Mouse (Mus musculus): Measurements from ENCODE around the gene Rgs13.
"Not testable (repeated sequence)": the region's sequence is repeated elsewhere in the genome, so short reads cannot be mapped to it uniquely, and the experiment has no call there.

Gene Rgs13

DNA sequence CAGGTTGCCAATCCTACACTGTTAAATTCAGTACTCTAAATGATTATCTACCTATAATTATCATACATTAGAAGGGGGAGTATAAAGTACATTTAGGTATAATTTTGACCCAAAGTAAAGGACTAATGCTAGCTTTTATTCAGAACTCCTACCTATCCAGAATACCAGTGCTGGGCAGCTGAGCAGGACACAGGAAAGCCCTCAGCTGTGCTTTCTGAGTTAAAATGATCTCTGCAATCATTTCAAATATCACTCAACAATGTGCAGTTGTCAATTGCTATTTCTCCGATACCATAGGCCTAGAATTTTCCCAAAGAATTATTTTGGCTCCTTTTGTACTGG, 25.0 kb downstream of the Rgs13 start:
- DNase-seq (ENCODE audit: low spot score): no peak

DNA sequence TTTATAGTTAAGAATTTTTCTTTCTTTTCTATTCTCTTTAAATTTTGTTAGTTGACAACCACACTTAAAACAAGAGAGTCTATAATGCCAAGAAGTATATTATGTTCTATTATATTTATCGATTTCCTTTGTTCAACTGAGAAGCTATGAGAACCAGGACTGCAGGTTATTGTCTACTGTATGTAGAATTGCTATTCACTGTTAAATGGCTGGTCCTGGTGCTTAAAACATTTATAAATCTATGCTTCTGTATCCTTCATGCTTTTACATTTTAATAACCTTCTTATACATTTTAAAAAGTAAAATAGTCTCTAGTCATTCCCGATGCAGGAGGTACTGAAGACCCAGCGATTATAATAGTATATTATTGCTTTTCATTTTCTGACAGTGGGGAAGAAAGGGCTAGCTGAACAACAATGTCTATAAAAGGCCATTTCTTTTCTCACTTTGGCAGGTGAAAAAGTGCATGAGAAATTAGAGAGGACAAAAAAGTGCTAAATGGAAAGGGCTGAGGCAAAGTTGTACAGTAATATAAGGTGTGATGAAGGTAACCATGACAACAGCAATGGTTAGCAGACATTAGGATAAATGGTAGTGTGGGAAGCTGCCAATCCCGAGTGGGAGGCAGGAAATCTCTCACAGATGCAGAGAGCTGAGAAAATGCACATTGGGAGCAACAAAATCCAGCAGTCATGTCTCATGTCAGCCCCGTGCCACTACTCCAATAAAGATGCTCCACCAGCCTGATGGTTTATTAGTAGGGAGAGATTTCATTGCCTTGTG, 25.6 kb downstream of the Rgs13 start:
- DNase-seq (ENCODE audit: low spot score): no peak

DNA sequence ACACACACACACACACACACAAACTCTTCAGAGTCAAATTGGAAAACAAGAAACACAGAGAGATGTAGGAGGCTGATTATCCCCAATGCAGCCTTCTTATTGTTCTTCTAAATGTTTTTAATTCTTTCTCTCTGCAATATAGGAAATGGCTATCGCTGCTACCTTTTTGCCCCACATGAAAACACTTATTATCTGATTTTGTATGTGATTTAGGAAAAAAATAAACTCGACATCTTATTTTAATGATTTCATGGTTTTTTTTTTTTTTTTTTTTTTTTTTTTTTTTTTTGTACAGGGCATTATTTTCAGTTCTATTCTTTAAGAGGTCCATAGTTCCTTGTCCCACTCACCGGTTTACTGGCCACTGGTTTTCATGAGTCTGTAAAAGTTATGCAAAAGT, 27.2 kb downstream of the Rgs13 start:
- DNase-seq (ENCODE audit: low spot score): no peak

DNA sequence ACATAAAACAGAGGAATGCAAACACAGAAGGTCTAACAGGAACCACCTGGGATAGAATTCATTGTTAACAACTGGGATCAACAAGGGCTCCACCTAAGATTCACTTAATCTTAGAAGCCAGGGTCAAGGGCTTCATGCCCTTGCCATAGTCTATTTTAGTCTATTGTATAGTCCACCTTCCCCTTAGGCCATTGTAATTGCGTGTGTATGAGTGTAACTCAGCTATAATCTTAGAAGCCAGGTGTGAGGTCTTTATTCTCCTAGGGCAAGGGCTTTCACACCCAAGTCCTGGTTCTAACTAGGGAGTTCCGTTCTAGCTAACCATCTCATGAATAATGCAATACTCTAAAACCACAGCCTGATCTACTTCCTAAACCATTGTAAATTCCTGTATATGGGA, 35.8 kb downstream of the Rgs13 start:
- not testable (repeated sequence) for DNase-seq (ENCODE audit: low spot score)

DNA sequence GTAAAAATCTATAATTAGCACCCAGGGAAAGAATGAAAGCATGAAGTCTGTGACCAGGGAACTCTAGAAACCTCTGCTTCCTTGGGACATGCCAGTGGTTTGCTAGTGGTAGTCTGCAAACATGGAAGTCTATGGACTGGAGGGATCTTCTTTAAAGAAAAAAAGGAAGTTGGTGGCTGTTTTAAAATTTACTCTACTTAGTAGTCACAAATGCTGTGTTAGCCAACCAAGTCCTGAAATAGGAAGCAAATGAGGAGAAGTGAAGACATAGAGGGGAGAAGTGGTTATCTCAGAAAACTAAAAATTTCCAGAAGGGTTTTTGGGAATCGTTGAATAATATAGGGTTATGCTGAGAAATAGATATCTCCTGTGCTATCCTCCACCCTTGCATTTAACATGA, 37.3 kb downstream of the Rgs13 start:
- no peak for DNase-seq (ENCODE audit: low spot score)

DNA sequence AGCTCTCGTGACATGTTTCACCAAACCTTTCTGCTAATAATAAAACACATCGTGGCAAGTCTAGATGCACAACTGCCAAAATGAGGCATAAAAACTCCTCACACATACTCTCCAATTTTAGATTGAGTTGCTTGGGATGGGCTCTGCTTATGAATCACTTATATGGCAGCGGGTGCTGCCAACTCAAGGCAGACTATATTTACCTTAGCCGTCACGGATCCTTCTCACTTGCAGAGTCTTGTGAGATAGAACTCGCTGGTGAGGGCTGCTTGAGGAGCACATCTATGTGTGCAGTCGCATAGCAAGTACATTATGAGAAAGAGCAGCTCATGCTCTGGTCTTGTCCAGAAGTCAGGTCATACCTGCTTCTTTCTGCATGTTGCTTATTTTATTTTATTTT, 49.2 kb downstream of the Rgs13 start:
- DNase-seq (ENCODE audit: low spot score): no peak

DNA sequence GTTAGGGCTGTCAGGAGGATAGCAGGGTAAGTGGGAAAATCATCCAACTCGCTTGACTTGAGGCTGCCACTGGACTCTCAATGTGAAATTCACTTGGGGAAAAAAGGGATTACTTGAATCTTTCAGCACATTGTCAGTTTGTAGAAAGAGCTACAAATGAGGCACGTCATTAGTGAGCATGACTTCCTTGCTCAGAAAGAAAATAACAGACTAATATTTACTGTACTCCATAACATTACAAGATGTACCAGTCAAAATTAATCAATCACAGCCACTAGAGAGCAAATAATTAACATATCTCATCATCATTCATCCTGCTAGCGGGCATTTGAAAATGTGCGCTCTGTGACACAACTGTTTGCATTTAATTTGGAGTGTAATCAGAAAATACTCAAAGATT, 57.1 kb downstream of the Rgs13 start:
- no peak for DNase-seq (ENCODE audit: low spot score)

DNA sequence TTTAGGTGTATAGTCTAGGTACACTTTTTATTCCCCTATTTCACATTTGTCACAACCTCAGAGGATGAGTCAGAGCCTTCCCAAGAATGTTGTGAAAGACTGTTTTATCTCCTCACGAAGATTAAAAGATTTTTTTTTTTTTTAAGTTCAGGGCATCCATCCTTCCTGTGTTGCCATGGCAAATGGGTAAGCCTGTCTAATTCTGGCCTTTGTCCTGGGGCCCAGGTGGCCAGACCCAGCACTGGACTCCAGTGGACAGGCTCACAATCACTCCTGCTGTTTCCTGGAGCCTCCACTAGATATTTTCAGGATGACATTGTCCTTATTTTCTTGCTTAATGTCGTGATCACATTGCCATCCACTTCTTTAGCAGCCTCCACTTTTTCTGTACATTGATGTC, 57.7 kb downstream of the Rgs13 start:
- DNase-seq (ENCODE audit: low spot score): no peak

DNA sequence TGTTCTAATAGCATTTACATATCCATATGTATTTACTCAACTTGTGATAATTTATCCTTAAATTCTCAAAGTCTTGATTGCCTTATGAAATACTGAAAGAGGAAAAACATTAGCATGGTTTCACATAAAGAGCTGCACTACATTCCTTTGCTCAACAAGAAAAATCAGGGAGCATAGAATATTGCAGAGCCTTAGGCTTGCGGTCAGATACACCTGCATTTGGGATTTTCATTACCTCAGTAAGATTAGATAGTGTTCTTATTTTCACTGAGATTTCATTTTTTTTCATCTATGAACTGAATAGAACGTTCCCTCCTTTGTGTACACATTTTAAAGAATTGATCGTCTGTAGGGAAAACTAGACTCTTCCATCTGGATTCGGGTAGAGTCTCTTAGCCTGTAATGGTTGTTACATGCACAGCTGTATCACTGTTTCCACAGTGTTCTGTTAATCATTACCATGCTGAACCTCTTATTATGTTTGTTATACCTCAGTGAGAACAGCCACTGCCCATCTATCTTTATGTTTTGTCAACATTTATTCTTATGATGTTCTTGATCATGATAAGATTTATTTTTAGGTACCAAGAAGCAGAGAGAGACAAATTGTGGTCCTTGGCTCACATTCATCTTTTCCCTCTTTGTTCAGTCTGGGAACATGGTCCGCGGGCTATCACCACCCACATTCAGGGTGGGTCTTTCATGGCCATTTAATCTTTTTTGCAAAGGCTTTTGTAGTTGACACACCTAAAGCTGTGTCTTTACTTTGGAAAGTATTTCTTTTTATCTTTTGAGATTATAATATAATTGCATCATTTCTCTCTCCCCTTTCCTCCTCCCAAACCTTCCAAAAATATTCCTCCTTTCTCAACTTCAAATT, 61.1 kb downstream of the Rgs13 start:
- DNase-seq (ENCODE audit: low spot score): no peak

DNA sequence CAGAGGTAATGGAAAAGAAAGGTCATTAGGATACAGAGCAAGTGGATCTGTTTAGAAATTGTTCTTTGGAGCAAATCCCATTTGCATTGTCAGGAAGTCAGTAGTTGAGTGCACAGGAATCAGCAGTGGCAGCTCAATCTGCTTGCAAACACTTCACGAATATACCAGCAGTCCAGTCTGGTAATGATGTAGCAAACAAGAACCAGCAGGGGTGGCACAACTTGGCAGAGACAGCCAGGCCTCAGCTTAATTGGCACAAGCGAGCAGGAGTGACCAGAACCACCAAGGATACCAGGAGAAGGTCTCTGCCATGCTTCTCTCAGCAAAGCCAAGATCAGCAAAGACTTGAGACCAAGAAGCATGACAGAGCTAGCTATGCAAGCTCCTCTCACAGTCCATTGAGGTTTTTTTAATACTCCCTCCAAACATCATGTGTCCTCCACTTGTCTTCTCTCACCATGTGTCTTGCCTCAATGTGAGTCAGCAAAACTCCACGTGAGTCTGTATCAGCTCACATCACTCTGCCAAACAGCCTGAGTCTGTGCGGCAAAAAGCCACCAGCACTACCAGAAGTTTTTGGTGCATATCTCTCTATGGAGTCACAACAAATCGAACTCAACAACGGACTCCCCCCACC, 63.6 kb downstream of the Rgs13 start:
- no peak for DNase-seq (ENCODE audit: low spot score)

DNA sequence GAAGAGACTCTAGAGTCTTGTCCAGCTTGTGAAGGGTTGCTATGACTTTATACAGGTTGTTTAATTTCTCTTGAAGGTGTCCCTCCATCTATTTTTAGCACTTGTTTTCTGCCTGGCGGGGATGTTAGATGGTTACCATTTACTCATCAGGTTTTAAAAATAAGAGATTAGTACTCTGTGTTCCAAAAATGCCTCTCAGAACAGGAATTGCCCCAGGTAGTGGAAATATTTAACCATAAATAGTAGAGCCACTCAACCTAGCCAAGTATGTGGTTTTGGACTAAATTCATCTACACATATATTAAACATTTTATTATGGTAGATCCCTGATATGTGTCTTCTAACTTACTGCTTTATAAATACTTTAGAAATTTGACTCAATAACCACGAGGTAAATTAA, 64.2 kb downstream of the Rgs13 start:
- no peak for DNase-seq (ENCODE audit: low spot score)

DNA sequence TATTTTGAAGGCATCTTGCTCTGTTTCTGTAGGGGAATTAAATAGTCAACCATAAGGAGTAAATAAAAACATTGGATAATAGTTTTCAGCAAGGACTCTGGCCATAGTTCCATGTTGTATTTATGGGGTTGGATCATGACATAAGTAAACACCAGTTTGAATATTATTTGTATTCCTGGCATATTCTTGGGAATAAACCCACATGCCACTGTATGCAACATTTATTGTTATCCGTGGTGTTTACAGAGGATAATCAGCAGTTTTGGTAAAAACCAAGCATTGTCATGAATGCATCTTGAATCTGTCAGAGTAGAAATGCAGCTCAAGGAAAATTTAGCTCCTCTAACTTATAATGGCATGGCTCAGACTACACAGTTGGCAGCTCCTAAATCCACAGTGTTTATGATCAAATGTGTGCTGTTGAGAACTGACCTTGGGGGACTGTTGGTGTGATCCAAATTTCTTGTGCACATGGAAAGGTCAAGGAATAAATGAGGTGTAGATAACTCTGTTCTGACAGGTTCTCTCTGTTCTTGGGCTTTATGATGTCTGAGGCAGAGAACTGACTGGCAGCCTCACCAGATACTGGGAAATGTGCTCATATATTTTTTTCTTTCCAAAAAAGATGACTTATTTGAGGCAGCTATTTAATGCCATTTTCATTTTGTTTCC, 78.4 kb downstream of the Rgs13 start:
- no peak for DNase-seq (ENCODE audit: low spot score)

DNA sequence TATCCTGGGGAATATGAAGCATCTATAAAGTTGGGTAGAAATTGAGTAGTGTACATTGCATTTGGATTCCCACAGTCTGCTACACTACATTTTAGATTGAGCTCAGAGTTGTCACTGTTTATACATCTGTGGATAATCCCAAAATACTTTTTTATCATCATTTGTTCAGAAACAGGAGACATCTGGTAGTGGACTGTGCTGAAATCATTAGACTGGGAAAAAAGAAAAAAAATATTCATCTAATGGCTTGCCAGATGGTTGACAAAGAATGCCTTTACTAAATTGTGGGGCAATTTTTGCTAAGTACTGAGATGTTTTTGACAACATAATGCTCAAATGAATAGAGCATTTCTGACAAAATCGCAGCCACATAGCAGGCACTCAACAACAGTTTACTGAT, 86.8 kb downstream of the Rgs13 start:
- DNase-seq (ENCODE audit: low spot score): no peak

All from testis, postnatal 14 days (tissue).